Mouse (Mus musculus) adrenal gland, adult 18-20 months (tissue): ENCODE measurements around the gene Lrp1. TPM values are rescaled to one million over a fixed set of nuclear protein-coding genes. Genes with fewer than 3 reads are reported as not detected.

ENCODE experiments used
- DNase-seq, 2 experiments: peaks; one replicate each; pipeline ENCODE4 v3.0.0; 2021 to 2022; ENCODE audit warnings: low spot score in 2 of 2
- total RNA-seq, 2 experiments: library from RNA; stranded (reverse); gene quantifications; 1 replicate in 1 of 2; 2 replicates in 1 of 2; pipeline ENCODE4 v1.2.3; 2021

Lrp1 gene
- total RNA-seq, 2 experiments from 2014 or later: 145 to 148 TPM

DNA sequence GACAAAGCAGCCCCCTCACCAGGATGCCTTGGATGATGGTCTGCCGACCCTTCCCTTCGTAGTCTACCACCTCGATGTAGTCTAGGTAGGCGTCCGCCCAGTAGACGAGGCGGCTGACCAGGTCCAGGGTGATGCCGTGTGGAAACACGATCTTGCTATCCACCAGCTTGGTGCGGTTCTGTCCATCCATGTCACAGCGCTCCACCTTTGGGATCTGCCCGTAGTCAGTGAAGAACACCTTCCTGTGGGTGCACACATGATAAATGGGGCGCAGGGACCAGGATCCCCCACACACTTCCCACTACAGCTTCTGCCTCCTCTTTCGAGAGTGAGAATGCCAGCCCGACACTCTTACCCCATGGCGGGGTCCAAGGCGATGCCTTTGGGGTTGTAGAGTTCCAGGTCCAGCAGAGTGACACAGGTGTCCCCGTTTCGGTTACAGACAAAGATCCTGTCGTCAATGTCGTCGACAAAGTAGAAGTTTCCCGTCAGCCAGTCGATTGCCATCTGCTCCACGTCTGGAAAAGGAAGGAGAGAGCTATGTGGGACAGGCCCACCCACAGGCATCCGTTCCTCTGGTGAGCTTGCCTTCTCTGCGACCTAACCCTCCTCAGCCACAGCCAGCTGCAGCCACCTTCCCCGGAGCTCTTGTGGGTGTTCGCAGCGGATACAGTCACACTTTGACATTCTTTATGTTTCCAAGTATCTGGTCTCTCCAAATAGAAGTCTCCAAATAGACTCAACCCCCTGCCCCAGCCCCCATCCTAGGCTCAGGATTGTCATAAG, 25.8 kb downstream of the Lrp1 start:
- DNase-seq: no peak

DNA sequence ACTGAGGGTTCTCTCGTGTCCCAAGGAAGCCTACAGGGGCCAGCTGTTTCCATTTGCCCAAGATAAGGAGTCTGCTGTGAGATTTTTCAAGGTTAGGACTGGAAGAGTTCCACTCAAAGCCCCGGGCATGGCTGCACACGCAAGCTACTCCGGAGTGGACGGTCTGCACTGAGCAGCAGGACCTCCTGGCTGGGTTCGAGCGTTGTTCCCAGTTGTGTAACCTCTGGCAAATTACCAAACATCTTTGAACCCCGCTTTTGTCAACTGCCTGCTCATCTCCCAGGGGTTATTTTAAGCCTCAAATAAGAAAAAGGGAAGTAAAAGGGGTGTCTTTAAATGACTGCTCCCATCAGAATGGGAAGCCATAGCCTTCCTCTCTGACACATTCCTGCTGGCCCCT, 26.5 kb downstream of the Lrp1 start:
- DNase-seq: no peak

DNA sequence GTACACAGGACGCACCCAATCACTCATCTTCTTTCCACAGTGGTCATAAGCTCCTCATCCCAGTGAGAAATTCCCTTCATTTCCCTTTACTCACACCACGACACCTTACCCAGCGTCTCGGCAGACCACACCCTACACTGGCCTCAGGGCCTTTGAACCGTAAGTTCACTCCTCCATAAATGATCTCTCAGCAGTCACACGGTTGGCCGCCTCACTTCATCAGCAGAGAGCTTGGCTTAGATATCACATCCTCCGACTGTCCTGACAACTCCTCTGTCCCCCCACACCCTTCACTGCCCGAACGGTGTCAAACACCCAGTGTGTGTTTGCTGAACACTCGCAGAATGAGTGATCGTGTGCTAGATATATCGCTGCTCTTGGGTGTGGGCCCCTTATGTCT, 28.1 kb downstream of the Lrp1 start:
- DNase-seq: no peak

DNA sequence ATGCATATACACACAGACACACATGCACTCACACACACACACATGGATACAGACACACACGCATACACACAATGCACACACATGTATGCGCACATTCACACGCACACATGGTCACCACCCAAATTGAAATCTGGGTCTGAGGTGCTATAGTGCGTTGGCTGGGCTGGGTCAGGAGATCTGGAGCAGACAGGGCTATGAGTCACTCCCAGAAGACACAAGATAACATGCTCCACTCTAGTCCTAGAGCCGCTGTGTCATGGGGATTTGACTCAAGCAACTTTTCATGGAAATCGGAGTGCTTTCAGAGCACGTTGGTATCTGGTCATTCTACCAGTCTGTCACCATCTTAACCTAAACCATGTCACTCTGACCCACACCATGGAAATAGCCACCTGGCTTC, 28.5 kb downstream of the Lrp1 start:
- no peak for DNase-seq

DNA sequence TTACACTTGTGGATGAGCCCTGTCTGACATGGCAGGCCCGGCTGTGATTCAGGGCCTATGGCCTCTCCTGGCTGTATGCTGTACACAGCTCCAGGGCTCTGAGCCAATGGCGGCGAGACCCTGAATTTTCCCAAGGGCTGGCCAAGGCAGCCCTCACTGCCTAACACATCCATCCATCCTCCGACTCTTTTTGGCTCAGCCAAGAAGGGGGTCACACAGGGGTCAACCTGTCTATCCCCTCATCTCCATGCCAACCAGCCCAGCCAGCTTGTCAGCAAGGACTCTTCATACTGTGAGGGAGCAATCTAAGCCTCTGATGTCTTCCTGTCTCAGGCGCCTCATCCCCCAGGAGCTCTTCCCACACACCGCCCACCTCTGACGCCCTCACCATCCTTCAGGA, 29.4 kb downstream of the Lrp1 start:
- DNase-seq: no peak

DNA sequence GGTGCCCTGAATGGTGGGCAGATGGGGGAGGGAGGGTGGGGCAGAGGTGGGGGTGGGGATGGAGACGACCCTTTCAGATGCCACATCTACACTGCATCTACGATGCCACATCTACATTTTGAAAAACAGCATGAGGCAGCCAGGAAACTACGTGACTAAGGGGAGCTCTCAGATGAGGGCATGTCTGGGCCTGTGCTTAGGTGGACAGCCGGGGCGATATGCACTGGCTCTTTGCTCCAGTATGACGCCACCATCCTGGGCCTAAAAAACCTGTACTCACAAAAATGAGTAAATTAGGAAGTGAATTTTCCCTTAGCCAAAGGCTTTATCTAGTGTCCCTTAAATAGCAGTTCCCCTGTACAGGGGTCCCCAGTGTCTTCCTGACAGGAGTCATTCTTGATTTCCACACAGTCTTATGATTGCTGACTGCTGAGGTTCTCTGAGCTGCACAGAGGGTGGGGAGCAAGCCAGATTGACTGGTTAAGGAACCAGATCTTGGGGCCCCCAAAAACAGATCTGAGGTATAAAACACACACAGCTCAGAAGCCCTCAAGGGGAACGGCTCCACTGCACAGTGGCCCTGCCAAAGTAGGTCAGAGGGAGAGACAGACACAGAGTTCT, 30.0 kb downstream of the Lrp1 start:
- DNase-seq: no peak

DNA sequence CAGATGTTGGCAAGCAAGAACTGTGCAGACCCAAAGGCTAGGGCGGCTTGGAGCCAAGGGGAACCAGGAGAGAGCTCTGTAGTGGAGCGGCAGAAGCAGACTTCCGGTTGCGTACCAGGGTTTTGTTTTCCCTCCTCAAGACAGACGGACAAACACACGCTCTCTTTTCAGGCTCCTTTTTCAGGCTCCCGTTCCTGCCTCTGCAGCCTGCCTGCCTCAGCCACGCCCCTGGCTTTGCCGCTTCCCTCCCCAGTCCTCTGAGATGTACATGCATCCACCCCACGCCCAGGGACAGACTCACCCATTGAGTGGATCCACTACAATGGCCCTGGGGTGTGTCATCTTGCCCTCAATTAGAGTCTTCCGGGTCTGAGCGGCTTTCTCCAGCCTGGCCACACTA, 30.7 kb downstream of the Lrp1 start:
- DNase-seq: no peak

DNA sequence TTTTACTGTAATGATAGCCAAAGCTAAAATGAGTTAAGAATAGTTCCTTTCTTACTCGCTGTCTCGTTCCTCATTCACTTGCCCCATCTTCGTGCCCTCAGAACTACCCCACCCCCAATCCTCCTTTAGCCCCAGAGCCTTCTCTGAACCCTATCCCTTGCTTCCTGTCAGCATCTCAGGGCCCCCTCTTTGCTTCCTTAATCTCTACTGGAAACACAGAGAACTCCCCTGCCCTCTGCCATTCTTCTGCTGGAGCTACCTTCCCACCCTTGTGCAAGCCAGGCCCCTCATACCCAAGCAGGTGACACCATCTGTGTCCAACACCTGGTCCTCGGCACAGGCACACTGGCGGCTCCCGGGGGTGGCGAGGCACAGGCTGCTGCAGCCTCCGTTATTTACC, 33.2 kb downstream of the Lrp1 start:
- DNase-seq: no peak

DNA sequence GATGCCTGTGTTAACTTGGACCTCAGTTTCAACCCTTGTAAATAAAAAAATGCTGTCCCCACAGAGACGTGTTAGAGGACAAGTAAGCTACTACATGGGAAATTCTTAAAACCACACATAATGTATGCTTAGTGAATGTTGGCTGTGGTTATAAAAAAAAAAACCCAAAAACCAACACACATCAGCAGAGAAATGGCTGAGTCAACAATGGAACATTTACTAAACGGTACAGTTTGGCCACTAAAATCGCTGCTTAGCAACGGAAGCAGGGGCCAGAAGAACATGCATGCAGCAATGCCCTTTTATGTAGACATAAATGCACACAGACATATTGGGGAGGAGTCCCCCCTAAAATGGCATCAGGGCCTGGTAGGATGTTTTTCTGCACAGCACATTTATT, 34.7 kb downstream of the Lrp1 start:
- no peak for DNase-seq

DNA sequence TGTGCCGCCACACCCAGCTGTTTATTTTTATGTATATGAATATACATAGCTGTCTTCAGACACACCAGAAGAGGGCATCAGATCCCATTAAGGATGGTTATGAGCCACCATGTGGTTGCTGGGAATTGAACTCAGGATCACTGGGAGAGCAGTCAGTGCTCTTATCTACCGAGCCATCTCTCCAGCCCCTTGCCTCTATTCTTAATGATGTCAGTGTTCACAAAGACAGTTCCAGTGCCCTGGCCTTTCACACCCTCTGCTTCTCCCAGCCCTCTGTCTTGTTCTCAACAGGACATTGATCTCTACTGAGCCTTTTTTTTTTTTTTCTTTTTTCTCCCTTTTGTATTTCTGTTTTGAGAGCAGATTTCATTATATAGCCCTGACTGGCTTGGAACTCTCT, 35.4 kb downstream of the Lrp1 start:
- no peak for DNase-seq

DNA sequence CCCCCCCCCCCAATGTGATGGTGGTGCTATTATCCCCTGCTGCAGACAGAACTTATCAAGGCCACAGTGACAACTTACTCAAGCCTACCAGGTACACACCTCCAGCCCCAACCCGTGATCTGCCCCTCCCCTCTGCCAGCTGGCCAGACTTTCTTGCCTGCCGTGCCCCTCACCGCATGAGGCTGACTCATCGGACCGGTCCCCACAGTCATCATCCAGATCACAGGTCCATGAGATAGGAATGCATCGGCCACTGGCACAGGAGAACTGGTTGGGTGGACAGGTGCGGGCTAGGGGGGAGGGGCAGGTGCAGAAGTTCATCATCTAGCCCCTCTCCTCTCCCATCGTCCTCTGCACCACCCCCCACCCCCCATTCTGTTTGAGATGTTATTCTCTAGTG, 37.3 kb downstream of the Lrp1 start:
- no peak for DNase-seq

DNA sequence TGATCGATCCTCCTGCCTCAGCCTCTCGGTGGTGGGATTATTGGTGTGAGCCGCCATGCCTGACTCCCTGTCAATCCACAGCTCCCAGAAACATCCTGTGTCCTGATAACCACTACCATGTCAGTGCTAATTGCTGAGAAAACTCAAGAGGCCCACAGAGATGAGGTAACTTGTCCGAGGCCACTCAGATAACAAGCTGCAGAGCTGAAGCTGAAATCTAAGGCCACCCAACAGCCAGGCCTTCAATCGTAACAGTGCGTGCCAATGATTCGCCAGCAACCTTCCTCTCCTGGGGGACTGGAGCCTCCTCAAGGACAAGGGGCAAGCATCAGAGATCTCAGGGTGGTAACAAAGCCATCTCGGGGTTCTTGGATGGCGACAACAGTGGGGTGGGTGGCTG, 39.7 kb downstream of the Lrp1 start:
- DNase-seq: no peak

DNA sequence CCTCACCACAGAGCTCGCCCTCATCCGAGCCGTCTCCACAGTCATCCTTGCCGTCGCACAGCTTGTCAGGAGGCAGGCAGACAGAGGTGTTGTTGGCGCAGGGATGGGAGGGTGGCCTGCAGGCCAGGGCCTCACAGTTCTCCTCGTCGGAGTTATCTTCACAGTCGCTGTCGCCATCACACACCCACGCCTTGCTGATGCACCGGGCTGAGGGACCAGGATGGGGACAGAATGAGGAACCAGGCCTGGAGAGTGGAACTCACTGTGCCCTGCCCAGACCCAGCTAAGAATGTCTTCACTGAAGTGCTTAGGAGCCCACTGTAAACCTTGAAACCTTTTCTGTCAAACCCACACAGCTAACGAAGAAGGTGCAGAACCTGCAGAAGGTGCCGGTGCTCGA, 43.0 kb downstream of the Lrp1 start:
- no peak for DNase-seq

DNA sequence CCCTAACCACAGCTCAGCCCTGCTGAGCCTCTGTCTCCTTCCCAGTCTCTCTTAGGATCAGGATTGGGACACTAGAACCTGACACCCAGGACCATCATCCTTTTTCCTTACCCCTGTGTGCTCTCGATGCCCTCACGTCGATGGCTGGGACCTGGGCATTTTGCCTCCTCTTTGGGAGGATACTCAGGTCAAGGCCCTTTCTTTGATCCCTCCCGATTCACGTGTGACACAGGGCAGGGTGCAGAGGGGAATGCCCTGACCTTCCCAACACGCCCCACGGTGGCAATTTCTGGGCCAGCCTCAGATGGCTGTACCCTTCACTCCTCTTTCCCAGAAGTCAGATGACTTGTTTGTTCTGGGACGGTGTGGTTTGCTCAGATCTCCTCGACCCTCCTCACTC, 43.8 kb downstream of the Lrp1 start:
- DNase-seq: no peak

DNA sequence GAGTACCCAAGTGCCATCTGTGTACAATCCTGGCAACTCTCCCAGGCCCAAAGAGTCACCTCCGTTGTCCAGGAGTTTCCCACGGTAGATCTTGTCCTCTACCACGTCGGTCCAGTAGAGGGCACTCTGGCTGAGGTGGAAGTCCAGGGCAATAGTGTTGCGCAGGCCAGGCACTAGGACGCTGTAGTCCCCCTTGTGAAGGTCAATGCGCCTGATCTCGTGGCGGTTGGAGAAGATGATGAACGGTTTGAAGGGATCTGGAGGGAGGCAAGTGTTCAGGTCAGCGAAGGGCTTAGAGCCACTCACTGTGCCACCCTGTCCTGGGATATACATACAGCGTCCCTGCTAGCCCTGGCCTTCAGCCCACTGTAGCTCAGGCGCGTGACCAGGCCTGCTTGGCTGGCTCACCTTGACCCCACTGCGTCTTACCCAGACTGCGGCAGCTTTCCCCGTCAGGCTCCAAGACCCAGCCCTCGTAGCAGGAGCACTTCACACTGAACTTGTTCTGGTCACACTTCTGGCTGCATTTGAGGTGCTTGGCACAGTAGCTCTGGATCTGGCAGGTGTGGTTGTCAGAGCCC, 44.5 kb downstream of the Lrp1 start:
- DNase-seq: peak; percentile 77

DNA sequence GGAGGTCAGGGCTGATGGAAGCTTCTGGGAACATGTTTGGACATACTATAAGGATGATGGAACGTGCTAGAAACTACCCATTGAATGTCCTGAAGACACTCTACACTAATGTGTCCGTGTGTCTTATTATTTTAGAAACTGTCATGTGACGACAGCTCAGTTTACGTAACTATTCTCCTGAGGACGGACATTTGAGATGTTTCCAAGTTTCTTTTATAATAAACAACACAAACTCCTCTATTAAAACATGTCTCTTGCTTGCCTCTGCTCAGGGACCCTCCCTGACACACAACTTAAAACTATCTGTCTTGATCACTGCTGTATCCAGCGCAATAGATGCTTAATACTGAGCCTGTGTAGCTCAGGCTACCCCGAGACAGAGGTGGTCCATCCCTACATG, 45.2 kb downstream of the Lrp1 start:
- no peak for DNase-seq

DNA sequence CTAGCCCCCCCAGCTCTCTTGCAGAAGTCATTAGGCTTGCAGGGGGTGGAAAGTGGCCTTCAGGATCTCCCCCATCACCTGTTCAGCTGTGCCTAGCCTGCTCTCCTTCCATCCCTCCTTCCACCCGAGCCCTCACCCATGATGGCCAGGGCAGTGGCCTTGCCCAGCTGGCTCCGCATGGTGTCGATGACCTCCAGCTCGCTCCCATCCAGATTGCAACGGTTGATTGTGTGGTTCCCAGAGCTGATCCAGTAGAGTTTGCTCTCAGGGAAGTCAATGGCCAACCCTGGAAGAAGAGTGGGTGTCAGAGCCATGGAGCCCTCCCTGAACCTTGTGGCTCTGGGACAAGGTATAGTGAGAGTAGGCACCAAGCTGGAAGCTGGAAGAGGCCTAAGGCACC, 48.7 kb downstream of the Lrp1 start:
- DNase-seq: no peak

DNA sequence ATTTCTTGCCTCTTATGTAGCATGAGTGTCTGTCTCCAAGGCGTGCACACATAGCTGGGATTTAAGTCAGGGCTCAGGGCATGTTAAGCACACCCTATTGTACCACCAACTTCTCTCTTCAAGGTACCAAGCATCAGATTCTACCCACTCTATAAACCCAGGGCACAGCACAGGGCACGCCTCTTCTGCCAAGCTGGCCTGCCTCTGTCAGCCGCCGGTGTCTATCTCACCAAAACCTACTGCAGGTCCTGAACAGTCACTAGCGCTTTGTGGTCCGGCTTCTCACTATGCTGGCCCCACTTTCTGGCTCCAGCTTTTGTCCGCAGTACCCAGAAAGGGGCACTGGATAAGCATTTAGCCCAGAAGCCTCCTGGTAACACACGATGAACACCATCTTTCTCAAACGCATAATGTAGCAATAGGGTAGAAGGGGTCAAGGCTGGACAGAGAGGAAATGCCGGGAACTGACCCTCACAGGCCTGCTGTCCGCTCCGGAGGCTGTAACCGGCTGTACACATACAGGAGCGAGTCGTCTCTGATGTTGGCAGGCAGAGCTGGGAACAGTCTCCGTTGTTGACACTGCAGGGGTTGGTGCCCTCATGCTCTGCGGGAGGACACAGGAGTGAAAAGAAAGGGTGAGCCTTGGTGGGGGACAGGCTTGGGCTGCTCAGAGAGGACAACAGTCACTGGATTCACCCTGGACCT, 49.9 kb downstream of the Lrp1 start:
- no peak for DNase-seq

DNA sequence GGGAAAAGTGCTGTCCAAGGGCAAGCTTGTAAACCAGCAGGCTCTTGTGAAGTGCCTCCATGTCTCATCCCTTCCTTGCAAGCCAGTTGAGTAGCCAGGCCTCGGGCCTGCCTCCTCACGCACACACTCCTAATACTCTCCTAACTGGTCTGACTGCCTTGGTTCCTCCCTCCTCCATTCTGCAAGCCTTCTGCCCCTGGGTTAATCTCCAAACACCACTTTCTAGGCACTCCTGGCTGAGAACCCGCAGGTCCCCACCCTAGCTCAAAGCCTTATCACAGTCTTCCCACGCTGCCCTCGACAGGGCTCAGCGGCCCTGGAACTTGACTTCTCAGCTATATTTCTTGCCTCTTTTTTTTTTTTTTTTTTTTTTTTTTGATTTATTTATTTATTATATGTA, 50.6 kb downstream of the Lrp1 start:
- DNase-seq: no peak

DNA sequence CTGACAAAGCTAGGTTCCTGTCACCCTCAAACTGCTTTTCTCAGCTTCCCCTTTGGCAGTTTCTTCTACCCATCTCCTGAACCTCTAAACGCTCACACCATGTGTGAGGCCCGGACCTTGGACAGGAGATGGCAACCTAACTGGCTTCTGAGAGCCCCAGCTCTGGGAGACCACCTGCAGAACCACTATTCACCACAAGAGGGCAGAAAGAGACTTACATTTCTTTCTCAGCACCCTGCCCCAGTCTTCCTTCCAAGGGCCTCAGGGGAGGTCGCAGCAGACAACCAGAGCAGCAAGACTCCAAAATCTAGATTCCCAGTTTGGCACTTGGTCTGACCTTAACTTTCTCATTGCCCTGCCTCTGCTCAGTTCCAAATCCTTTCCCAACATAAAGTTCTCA, 51.5 kb downstream of the Lrp1 start:
- peak; percentile 65 to 74 for DNase-seq

DNA sequence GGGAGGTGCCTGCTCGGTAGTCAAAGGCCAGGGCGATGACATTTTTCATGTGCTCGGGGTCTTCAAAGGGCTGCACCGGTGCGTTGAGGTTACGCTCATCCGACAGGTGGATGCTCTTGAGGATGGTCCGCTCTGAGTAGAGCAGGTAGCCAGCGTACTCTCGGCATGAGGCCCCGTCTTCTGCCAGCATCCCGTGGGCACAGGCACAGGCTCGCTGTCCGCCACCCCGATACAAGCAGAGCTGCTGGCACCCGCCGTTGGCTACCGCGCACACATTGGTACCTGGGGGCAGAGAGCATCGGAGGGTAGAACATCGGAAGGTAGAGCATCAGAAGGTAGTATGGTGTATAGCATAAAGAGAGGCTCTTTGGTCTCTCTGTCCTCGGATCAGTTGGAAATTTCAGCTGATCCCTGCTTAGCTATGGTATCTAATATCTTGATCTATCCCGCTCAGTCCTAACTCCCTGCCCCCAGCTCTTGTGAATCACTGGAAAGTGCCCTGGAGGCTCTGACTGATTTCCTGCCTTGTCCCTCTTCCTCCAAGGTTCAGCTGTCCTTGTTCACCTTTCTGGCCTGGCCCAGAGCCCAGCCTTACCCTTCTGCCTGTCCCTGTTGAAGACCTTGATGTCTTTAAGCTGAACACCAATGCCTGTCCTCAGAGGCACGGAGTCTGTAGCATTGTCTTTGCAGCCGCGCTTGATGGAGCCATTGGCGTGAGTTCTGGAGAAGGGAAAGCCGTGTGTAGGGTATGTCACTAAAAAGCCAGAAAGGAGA, 54.2 kb downstream of the Lrp1 start:
- DNase-seq: no peak
